Mouse (Mus musculus) neural tube, embryonic 14.5 days (tissue): ENCODE measurements around the gene Eif6. TPM values are rescaled to one million over a fixed set of nuclear protein-coding genes. Genes with fewer than 3 reads are reported as not detected.

Source experiments
- ATAC-seq: fragments of 200-750 bp; cut with Nextera tagmentation; 2 replicates; pipeline ENCODE4 v1.8.0; 2017; ENCODE audit warnings: low read depth, mild to moderate bottlenecking, moderate TSS enrichment, moderate library complexity
- H3K27ac ChIP-seq: fragments of 300-500 bp; sonication (generic); 2 replicates; pipeline ENCODE4 v1.5.1; 2014; ENCODE audit warnings: low read depth, mild to moderate bottlenecking, control low read depth, low read length, moderate library complexity, mixed read lengths
- H3K27me3 ChIP-seq: fragments of 300-500 bp; sonication (generic); 2 replicates; pipeline ENCODE4 v1.6.1; 2014; ENCODE audit warnings: low read length; ENCODE audit not compliant: control insufficient read depth, insufficient read depth
- H3K36me3 ChIP-seq: fragments of 300-500 bp; sonication (generic); 2 replicates; pipeline ENCODE4 v1.6.1; 2014; ENCODE audit warnings: low read length, mixed read lengths; ENCODE audit not compliant: control insufficient read depth, insufficient read depth
- H3K4me1 ChIP-seq: fragments of 300-500 bp; sonication (generic); 2 replicates; pipeline ENCODE4 v1.6.1; 2014; ENCODE audit warnings: low read length; ENCODE audit not compliant: control insufficient read depth, insufficient read depth
- H3K4me2 ChIP-seq: fragments of 300-500 bp; sonication (generic); 2 replicates; pipeline ENCODE4 v1.6.1; 2014; ENCODE audit warnings: mild to moderate bottlenecking, low read depth, low read length, control low read depth
- H3K4me3 ChIP-seq: fragments of 300-500 bp; sonication (generic); 2 replicates; pipeline ENCODE4 v1.5.1; 2014; ENCODE audit warnings: low read depth, low read length, control low read depth, mixed read lengths
- H3K9ac ChIP-seq: fragments of 300-500 bp; sonication (generic); replicated peaks from 2 replicates; pipeline ENCODE4 v1.6.1; 2014; ENCODE audit warnings: low read depth, mild to moderate bottlenecking, control low read depth, low read length, mixed read lengths
- H3K9me3 ChIP-seq: fragments of 300-500 bp; sonication (generic); 2 replicates; pipeline ENCODE4 v1.6.1; 2016; ENCODE audit warnings: low read length; ENCODE audit not compliant: control insufficient read depth
- WGBS: fragments of 180-500 bp; shearing (Covaris S2); extraction: QIAGEN DNeasy Blood & Tissue Kit; methylation state at CpG from one replicate; pipeline ENCODE4 v1.1.7; 2014; 5-methylcytosine and 5-hydroxymethylcytosine counted together
- polyA plus RNA-seq: library from polyadenylated mRNA; unstranded; fragments of >200 nt; fragmentation: Nextera tagmentation; extraction: Ambion mirVana; gene quantifications from 2 replicates; pipeline ENCODE4 v1.2.1, GENCODE M21; 2014

Gene Eif6
- 133 and 153 TPM in 2 replicates for polyA plus RNA-seq

- Histone ChIP-seq H3K27ac (peak within 1 kb of the TSS; percentile 61), H3K27me3 (no peaks in the 10 kb centered on the region), H3K9me3 (no peaks in the 10 kb centered on the region), H3K4me3 (peak within 1 kb of the TSS; percentile 79), H3K4me2 (peak within 1 kb of the TSS; percentile 93), H3K9ac (peak within 1 kb of the TSS; percentile 46), H3K4me1 (peaks cover 13% of the 10 kb centered on the region), H3K36me3 (peaks cover 15% of the 10 kb centered on the region)
- WGBS, result 3% methylated on average over 27 of the region's 27 CpGs
- peak; percentile 95 for ATAC-seq
Measured at GRCm38 (mm10) chr2:155826630-155827424, at the start of gene Eif6. Gene Eif6, minus strand, starts transcription at chr2:155826925.

GRCm38 (mm10) chr2:155873636-155874035, 46.9 kb upstream of the Eif6 start:
- Histone ChIP-seq H3K4me1 (peaks cover 11% of the 10 kb centered on the region; the same call in 1 of the 2 replicates), H3K9ac (no peak overlapping the region), H3K27ac (peak overlapping the region; percentile 69; the same call in 1 of the 2 replicates), H3K36me3 (no peaks in the 10 kb centered on the region), H3K4me3 (no peak overlapping the region), H3K4me2 (no peak overlapping the region), H3K9me3 (no peaks in the 10 kb centered on the region), H3K27me3 (no peaks in the 10 kb centered on the region)
- ATAC-seq, result no peak
- 79% methylated on average over 6 of the region's 6 CpGs for WGBS

GRCm38 (mm10) chr2:155872930-155873507, 46.3 kb upstream of the Eif6 start:
- no peak for ATAC-seq
- peak overlapping the region; percentile 69 for H3K27ac ChIP-seq
- no peaks in the 10 kb centered on the region for H3K9me3 ChIP-seq
- peaks cover 11% of the 10 kb centered on the region; the same call in 1 of the 2 replicates for H3K4me1 ChIP-seq
- H3K36me3 ChIP-seq, result no peaks in the 10 kb centered on the region
- no peak overlapping the region for H3K9ac ChIP-seq
- WGBS, result 25% methylated on average over 10 of the region's 10 CpGs
- no peaks in the 10 kb centered on the region for H3K27me3 ChIP-seq
- H3K4me2 ChIP-seq, result no peak overlapping the region
- H3K4me3 ChIP-seq, result no peak overlapping the region

GRCm38 (mm10) chr2:155872486-155872885, 45.8 kb upstream of the Eif6 start:
- Histone ChIP-seq H3K4me1 (peaks cover 11% of the 10 kb centered on the region; the same call in 1 of the 2 replicates), H3K36me3 (no peaks in the 10 kb centered on the region), H3K9me3 (no peaks in the 10 kb centered on the region), H3K4me3 (no peak overlapping the region), H3K27me3 (no peaks in the 10 kb centered on the region), H3K9ac (no peak overlapping the region), H3K27ac (peak overlapping the region; percentile 66), H3K4me2 (no peak overlapping the region)
- ATAC-seq, result no peak
- WGBS, result 32% methylated on average over 8 of the region's 8 CpGs

GRCm38 (mm10) chr2:155869772-155870171, 43.0 kb upstream of the Eif6 start:
- no peak overlapping the region for H3K4me2 ChIP-seq
- no peak overlapping the region for H3K4me3 ChIP-seq
- H3K9me3 ChIP-seq, result no peaks in the 10 kb centered on the region
- no peak overlapping the region for H3K9ac ChIP-seq
- no peaks in the 10 kb centered on the region for H3K36me3 ChIP-seq
- 77% methylated on average over 5 of the region's 5 CpGs for WGBS
- ATAC-seq, result no peak
- no peak overlapping the region for H3K27ac ChIP-seq
- no peaks in the 10 kb centered on the region for H3K27me3 ChIP-seq
- H3K4me1 ChIP-seq, result peaks cover 11% of the 10 kb centered on the region; the same call in 1 of the 2 replicates

- no peaks in the 10 kb centered on the region for H3K36me3 ChIP-seq
- H3K27me3 ChIP-seq, result no peaks in the 10 kb centered on the region
- H3K9me3 ChIP-seq, result no peaks in the 10 kb centered on the region
- over 99% methylated on average over 8 of the region's 8 CpGs for WGBS
- H3K27ac ChIP-seq, result no peak overlapping the region
- ATAC-seq, result no peak
- H3K9ac ChIP-seq, result no peak overlapping the region
- H3K4me3 ChIP-seq, result no peak overlapping the region
- no peak overlapping the region for H3K4me2 ChIP-seq
- peaks cover 15% of the 10 kb centered on the region; the same call in 1 of the 2 replicates for H3K4me1 ChIP-seq
Measured at GRCm38 (mm10) chr2:155868320-155868719, 41.6 kb upstream of the Eif6 start.

- Histone ChIP-seq H3K4me2 (peak overlapping the region; percentile 26), H3K27ac (peak overlapping the region; percentile 56), H3K9me3 (no peaks in the 10 kb centered on the region), H3K36me3 (no peaks in the 10 kb centered on the region), H3K4me3 (no peak overlapping the region), H3K9ac (no peak overlapping the region), H3K4me1 (peaks cover 18% of the 10 kb centered on the region; the same call in 1 of the 2 replicates), H3K27me3 (no peaks in the 10 kb centered on the region)
- 28% methylated on average over 11 of the region's 11 CpGs for WGBS
- ATAC-seq, result peak; percentile 73
Measured at GRCm38 (mm10) chr2:155863301-155863867, 36.7 kb upstream of the Eif6 start.

- peak overlapping the region; percentile 26 for H3K4me2 ChIP-seq
- no peak overlapping the region for H3K4me3 ChIP-seq
- H3K9me3 ChIP-seq, result no peaks in the 10 kb centered on the region
- peak; percentile 95 for ATAC-seq
- no peaks in the 10 kb centered on the region for H3K27me3 ChIP-seq
- H3K9ac ChIP-seq, result 0 out of 2 replicates have a peak overlapping the region, but pooled peaks have one; percentile 28
- no peaks in the 10 kb centered on the region for H3K36me3 ChIP-seq
- 30% methylated on average over 13 of the region's 13 CpGs for WGBS
- peaks cover 18% of the 10 kb centered on the region; the same call in 1 of the 2 replicates for H3K4me1 ChIP-seq
- H3K27ac ChIP-seq, result peak overlapping the region; percentile 82
Measured at GRCm38 (mm10) chr2:155862573-155863300, 36.0 kb upstream of the Eif6 start.
